Mouse (Mus musculus): ENCODE measurements at regions not wholly inside any gene's neighbourhood (a gene's known extent, or its start where the extent isn't known, plus 50 kb on each side); places are given as distances from the start of the nearest gene placed in this dataset.

DNA sequence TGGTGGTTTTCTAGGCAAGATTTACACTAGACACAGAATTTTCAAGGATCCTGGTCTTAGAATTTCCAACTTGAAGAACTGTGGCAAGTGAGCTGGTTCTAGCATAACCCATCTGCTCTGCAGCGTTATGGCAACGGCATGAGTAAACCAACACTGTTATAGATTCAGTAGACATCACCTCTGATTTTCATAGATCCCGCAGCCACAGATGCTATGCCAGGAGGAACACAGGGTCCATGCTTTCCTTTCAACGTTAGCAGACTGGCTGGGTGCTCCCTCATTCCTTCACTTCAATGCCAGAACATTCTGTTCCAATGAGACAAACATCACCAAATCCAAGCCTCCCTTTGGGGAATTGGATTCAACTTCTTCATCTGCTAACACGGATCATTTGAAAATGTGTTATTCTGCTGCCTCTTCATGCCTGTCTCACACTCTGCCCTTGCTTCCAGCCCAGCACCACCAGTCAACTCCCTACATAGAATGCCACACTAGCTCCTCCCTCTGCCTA, 338.4 kb upstream of the Hs6st1 start:
- TF ChIP-seq CTCF (IDR thresholded peaks at IDR 0.05; ENCODE audit: low read depth, low read length) (no peak), POLR2A (IDR thresholded peaks at IDR 0.05; ENCODE audit: insufficient read depth, low read length) (no peak), EP300 (IDR thresholded peaks at IDR 0.05; ENCODE audit: insufficient read depth, low read depth, low read length) (no peak)

Measured in ES-Bruce4 (cell line).